Mouse (Mus musculus) lung, postnatal 4 days (tissue): ENCODE results near the gene D130043K22Rik.

Experiments
- DNase-seq, 2 experiments: peaks; one replicate each; pipeline ENCODE4 v3.0.0; 2021

Gene D130043K22Rik

DNA sequence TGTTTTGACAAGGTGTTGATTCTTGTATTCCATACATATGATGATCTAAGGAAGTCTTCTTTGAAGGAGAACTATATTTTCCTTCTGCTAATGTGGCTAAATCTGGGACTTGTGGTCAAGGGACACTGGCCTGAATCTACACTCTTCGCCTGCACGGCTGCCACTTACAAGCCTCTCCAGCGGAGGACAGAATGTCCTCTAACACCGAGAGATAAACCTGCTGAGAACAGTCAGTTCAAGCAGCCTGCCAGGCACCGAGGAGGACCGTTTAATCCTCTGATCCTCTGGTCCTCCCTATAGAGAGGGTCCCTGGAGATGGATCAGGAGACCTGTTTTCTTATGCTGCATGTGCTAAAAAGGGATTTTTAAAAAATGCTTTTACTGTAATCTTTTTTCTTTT, 58.5 kb downstream of the D130043K22Rik start:
- no peak for DNase-seq

DNA sequence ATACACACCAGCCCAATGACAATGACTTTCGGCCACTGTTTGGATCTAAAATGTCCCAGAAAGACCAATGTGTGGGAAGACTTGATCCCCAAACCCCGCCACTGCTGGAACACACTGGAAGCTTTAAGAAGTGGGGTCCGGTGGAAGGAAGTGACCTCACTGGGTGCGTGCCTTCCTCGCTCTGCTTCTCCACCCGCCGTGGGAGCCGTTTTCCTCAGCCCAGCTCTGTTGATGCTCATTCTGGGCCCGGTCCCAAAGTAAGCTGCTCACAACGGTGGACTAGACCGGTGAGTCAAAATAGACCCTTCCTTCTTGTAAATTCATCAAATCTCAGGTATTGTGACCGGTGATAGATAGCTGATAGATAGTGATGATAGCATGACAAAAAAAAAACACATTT, 60.5 kb downstream of the D130043K22Rik start:
- DNase-seq = no peak

DNA sequence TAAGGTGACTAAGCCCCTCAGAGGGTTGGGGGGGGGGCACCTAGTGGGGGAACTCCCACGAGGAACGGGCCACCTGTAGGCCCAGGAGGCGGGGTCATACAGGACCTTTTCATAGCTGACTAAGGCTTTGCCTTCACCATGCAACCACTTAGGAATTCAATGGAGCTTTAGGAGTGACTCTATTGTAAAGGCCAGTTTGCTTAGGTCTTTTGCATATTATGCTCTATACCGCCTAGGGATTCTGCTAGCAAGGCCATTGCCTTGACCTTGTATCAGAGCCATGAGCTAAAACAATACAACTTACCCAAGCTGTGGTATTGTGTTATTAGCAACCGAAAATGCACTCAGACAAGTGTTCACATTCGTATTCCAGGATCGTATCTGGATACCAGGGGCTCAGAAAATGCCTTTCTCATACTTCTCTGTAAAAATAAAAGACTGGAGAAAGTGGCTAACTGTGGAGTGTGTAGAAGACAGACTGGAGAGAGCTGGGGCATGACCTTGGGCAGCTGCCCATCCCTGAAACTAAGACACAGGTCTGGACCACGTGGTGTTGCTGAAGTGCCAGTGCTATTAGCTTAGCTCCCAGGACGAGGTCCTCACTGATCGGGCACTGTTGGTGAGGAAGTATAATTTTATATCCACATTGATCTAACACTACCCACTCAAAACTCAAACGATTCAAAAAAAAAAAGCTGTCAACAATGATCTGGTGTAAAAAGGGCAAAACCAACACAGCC, 62.1 kb downstream of the D130043K22Rik start:
- no peak for DNase-seq

DNA sequence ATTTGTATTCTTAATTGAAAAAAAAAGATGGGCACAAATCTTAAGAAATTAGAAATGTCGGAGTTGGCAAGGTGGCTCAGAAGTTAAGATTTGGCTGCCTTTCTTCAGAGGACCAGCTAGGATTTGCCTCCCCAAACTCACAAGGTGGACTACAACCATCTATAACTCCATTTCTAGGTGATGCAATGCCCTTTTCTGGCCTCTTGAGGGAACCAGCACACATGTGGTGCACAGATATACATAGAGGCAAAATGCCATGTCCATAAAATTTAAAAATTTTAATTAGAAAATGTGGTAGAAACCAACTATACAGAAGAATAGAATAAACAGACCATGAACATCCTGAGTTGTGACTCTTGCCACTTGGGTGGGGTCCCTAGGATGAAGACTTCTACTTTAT, 64.2 kb downstream of the D130043K22Rik start:
- DNase-seq = no peak

GRCm38 (mm10) chr13:24913576-24913975, 68.6 kb downstream of the D130043K22Rik start:
- DNase-seq = no peak

DNA sequence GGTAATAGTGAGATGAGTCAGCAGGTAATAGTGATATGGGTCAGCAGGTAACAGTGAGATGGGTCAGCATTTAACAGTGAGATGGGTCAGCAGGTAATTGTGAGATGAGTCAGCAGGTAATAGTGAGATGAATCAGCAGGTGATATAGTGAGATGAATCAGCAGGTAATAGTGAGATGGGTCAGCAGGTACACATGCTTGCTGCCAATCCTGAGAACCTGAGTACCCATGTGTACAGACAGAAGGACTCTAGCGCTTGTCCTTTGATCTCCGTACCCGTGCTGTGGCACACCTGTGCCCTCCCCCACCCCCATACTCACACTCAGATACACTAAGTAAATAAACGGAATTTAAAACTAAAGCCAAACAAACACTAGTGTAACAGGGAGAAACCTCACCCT, 70.0 kb downstream of the D130043K22Rik start:
- no peak for DNase-seq

DNA sequence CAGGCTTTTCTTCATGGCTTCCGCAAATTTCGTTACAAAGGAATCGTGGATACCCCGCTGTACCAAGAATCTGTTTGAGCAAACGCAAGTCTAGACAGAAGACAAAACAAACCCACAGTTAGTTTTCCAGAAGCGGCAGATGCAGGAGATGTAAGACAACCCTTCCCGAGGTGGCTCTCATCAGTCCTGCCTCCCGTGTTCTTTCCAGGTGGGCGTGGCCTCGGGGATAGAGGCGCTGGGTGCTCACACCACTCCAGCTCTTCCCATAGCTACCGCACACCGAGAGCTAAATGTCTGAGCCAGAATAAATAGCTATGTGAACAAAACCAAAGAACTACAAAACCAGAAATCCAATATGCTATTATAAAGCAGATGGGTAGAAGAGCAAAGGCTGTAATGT, 70.9 kb downstream of the D130043K22Rik start:
- DNase-seq = no peak

DNA sequence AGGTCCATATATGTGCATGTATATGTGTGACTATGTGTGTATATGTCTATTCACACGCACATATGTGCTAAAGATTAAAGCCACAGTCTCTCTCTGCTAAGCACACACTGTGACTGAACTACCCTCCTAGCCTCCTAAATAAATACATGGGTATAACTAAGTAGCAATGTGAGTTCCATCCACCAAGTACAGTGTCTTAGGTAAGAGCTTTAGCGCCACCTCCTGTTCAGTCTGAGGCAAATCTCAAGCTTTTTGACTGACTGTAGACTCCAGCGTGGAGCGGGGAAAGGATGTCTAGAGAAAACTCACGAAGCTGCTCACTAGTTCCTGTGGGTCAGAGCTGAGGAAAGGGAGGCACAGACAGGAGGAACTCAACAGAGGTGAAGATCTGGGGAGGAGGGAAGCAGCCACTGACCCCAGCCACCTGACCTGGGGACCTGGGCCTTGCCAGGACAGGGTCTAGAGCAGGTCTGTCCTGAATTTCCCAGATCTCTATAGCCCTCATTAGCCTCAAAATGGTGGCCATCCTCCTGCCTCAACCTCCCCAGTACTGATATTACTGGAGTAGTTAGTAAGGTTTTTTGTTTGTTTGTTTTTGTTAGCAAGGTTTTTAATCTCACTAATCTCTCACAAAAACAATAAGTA, 75.5 kb downstream of the D130043K22Rik start:
- DNase-seq = peak in 1 of 2 experiments; percentile 68

- DNase-seq = peak in 1 of 2 experiments; percentile 29
Measured at GRCm38 (mm10) chr13:24921281-24921680, 76.3 kb downstream of the D130043K22Rik start.

- peak in 1 of 2 experiments; percentile 37 for DNase-seq
Measured at GRCm38 (mm10) chr13:24923991-24924390, 79.1 kb downstream of the D130043K22Rik start.

DNA sequence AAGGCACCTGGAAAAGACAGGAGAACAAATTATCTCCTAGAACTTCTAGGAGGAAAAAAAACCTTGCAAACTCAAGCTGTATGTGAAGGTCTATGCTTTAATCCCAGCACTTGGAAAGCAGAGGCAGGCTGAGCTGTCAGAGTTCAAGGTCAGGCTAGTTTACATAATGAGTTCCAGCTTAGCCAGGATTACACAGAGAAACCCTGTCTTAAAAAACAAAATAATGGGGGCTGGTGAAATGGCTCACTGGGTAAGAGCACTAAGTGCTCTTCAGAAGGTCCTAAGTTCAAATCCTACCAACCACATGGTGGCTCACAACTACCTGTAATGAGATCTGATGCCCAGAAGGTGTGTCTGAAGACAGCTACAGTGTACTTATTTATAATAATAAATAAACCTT, 85.7 kb downstream of the D130043K22Rik start:
- DNase-seq = no peak

DNA sequence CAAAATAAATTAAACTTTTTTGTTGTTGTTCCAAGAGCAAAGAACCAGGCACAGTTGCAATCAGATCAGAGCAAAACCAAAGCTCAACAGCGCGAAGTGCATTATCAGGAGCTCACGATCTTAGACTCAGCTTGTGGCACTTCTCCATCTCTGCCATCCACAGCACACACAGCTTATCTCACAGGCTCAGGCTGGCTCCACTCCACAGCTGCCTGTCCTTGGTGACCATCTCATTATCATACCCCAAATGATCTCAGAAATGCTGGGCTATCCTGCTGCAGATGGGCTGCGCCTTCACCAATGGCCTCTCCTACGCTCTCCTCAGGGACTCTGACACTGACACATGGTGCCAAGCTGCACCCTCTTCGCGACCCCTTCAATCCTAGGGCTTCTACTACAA, 88.3 kb downstream of the D130043K22Rik start:
- no peak for DNase-seq

- no peak for DNase-seq
Measured at GRCm38 (mm10) chr13:24936772-24937107, 91.8 kb downstream of the D130043K22Rik start.

DNA sequence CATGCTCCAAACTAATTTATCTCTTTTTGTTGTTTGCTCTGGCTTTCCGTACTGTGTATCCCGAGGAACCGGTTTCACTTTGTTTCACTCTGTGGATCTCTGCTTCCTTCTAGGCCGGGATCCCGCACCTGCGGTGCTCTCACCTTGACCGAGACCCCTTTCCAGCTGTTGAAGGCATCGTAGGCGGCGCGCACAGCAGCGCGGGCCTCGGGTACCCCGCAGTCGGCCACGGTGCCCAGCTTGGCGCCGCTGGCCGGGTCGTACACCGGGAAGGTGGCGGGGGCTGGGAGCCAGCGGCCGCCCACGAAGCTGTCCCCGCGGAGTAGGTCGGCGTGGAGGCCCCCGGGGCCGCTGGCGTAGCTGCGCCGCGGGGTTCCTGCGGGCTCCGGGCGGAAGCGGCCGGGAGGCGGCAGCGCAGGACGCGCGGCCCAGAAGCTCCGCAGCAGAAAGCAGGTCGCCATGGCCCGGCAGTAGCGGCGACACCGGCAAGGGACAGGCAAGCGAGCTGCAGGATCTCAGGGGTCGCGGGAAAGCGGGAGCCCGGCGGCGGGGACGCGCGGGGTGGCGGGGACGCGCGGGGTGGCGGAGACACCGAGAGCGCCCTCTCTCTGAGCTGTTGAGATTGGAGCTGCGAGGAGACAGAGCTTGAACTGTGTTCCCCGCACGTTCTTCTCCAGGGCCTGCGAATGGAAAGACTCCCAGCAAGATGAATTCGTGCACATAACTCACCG, 92.3 kb downstream of the D130043K22Rik start, which contains the start of gene Aldh5a1:
Gene Aldh5a1 (minus strand): TSS at position 554 of the 731 bp plus-strand sequence.
- DNase-seq = peak; percentile 84

DNA sequence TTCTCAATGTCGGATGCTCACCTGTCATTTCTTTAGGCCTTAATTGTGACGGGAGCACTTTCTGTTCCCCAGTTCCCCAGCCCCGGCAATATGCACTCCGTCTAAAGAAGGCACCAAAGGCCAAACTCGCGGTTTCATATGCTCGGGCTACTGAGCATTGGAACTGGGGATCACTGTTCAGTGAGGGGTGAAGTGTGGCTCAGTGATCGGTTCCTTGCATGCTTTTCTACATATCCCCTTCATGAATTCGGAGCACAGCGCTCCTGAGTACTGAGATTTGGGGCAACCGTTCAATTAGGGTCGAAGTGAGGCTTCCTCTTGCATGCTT, 92.9 kb downstream of the D130043K22Rik start:
- no peak for DNase-seq

DNA sequence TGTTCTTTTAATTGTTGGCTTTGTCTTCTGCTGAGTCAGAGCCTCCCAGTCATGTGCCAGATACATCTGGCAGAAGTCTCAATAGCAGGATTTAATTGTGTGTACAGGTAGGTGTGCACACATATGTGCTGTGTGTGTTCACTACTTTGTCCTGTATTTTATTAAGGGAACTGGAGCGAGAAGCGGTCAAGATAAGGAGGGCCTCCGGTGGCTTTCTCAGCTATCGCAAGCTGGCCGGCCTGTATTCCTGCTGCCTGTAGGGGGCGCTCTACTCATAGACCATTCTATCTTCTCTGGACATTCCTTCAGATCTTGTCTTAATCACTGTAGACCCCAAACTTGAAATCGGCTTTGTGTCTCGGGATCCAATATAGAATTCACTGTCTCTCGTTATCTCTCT, 93.7 kb downstream of the D130043K22Rik start:
- DNase-seq = peak; percentile 55 to 83

- DNase-seq = no peak
Measured at GRCm38 (mm10) chr13:24939472-24939871, 94.5 kb downstream of the D130043K22Rik start.

GRCm38 (mm10) chr13:24942512-24943282, 97.8 kb downstream of the D130043K22Rik start, which contains the start of gene Gpld1:
Gene Gpld1 (plus strand): TSS chr13:24943152.
- no peak for DNase-seq

DNA sequence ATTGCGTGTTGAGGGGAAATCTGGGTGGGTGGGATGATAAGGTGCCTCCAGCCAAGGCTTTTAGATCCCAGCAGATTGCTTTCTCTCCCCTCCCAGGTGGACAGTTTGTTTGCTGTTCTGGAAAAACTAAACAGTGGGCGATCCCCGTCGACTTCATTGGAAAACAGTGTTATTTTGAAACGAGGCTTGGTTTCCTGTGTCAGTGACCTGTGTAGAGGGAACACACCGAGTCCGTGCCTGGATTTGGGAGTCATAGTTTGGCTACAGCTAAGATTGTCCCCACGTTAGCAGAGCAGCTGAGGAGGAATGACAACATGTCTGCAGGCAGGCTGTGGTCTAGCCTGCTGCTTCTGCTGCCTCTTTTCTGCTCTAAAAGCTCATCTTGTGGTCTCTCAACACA, 98.4 kb downstream of the D130043K22Rik start:
- no peak for DNase-seq

- peak in 1 of 2 experiments; percentile 47 for DNase-seq
Measured at GRCm38 (mm10) chr13:24945567-24945966, 100.6 kb downstream of the D130043K22Rik start.

- DNase-seq = no peak
Measured at GRCm38 (mm10) chr13:24947158-24947557, 102.2 kb downstream of the D130043K22Rik start.

GRCm38 (mm10) chr13:24948870-24949269, 103.9 kb downstream of the D130043K22Rik start:
- DNase-seq = no peak
